Mouse (Mus musculus) gastrocnemius, postnatal 25 days (tissue): ENCODE results near the gene Dus1l. TPM values are rescaled to one million over a fixed set of nuclear protein-coding genes. Genes with fewer than 3 reads are reported as not detected.
"Not testable (repeated sequence)": the region's sequence is repeated elsewhere in the genome, so short reads cannot be mapped to it uniquely, and the experiment has no call there.

Source experiments
- DNase-seq: peaks from one replicate; pipeline ENCODE4 v3.0.0; 2022
- long read RNA-seq, 2 experiments: library from polyadenylated mRNA; stranded (forward); transcript quantifications; one replicate each; pipeline ENCODE4 v2.0.0; 2021
- total RNA-seq, 2 experiments: library from RNA; stranded (reverse); gene quantifications; 1 replicate in 1 of 2; 2 replicates in 1 of 2; pipeline ENCODE4 v1.2.3; 2021

Gene Dus1l
- total RNA-seq = 10 to 100 TPM; 32.6 to 36.2 TPM
- long read RNA-seq, experiment 1, partial matches to known transcripts = 2 of 64 reads
- long read RNA-seq, experiment 1, other reads (novel, unspliced or antisense) = 61 of 64 reads
- long read RNA-seq, experiment 2, partial matches to known transcripts = 3 of 77 reads
- long read RNA-seq, experiment 2, other reads (novel, unspliced or antisense) = 73 of 77 reads

- DNase-seq = peak; percentile 95
Measured at GRCm38 (mm10) chr11:120795756-120796613, at the start of gene Dus1l. TSS of gene Dus1l (minus strand) at chr11:120796403.

DNA sequence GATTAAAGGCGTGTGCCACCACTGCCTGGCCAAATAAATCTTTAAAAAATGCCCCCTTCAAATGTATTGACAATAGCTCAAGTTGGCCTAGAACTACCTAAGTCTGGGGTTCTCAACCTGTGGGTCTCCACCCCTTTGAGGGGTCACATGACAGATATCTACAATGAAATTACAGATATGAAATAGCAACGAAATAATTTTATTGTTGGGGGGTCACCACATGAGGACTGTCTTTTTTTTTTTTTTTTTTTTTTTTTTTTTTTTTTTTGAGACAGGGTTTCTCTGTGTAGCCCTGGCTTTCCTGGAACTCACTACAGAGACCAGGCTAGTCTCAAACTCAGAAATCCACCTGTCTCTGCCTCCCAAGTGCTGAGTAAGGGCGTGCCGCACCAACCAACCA lies 48.1 kb upstream of the Dus1l start:
- DNase-seq = no peak

GRCm38 (mm10) chr11:120833555-120834280 lies 37.5 kb upstream of the Dus1l start:
- DNase-seq = no peak

DNA sequence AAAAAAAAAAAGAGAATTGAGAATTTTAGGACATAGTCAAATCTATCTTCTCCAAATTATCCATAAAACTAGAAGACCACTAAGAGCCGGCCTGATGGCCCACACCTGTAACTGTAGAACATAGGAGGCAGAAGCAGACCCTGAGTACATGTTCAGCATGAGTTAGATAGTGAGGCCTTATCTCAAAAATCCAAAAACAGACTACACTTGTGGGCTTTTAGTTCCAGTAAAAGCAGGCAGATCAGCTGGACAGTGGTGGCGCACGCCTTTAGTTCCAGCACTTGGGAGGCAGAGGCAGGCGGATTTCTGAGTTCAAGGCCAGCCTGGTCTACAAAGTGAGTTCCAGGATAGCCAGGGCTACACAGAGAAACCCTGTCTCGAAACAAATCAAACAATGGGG lies 36.8 kb upstream of the Dus1l start:
- DNase-seq = not testable (repeated sequence)

DNA sequence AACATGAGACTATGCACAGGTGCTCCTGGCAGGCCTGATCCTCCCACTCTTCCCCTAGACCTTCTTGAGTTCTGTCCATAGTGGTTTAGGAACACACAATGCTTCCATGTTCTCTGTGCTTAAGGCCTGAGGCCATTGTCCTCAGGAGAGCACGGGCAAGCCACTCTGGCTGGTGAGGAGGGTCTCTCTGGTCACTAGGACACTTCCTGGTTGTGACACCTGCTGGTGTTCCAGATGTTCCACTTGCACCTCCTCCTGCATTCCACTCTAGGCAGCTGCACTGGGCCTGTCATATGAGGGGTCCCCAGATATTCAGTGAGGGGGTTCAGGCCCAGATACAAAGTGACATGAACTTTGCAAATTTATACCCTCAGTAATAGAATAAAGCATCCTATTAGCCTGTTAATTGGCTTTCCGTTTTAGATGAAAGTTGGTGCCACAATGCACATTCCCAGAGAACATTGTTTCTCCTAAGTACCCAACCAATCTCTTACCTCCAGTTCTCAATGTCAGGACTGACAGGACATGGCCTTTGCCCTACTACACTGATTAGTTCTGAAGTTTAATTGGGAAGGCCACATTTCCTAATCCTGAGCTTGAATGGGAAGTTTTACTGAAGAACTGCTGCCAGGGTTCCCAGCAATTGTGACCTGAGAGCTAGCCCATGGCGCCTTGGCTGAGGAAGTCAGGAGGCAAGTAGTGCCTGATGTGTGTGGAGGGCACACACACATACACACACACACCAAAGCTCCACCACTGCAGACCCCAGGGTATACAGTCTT lies 35.6 kb upstream of the Dus1l start:
- no peak for DNase-seq

GRCm38 (mm10) chr11:120830686-120831085 lies 34.5 kb upstream of the Dus1l start:
- no peak for DNase-seq

DNA sequence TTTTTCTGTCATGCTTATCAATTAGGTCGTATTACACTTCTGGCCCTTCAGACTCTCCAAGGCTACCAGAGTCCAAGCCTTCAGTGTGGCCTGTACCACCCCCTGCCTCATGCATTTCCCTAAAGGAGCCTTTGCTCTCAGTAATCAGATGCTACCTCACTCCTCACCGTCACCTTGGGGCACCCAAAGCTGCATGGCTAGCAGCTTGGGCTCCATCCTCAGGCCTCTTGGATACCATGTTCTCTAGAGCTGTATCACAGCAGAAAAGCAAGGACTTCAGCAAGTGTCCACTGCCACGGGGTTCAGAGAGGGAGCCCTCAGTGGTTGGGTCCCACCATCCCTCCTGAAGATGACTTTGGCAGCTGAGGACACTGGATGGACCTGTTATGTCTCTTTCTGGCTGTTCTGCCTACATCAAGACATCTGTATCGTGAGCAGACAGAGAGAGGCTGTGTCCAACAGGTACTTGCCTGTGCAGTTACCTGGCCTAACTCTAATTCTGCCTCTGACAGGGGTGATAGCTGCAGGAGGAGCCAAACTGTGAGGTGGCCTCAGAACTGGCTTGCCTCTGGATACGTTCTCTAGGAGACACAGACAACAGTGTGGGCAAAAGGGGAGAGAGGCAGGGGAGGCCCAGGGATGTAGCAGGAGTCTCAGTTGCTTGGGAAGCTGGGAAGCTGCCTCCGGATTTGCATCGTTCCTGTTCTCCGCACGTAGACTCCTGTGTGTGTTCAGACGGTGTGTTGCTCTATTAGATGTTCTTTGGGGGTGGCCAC lies 33.7 kb upstream of the Dus1l start:
- no peak for DNase-seq

- DNase-seq = no peak
Measured at GRCm38 (mm10) chr11:120828416-120828815, 32.2 kb upstream of the Dus1l start.

DNA sequence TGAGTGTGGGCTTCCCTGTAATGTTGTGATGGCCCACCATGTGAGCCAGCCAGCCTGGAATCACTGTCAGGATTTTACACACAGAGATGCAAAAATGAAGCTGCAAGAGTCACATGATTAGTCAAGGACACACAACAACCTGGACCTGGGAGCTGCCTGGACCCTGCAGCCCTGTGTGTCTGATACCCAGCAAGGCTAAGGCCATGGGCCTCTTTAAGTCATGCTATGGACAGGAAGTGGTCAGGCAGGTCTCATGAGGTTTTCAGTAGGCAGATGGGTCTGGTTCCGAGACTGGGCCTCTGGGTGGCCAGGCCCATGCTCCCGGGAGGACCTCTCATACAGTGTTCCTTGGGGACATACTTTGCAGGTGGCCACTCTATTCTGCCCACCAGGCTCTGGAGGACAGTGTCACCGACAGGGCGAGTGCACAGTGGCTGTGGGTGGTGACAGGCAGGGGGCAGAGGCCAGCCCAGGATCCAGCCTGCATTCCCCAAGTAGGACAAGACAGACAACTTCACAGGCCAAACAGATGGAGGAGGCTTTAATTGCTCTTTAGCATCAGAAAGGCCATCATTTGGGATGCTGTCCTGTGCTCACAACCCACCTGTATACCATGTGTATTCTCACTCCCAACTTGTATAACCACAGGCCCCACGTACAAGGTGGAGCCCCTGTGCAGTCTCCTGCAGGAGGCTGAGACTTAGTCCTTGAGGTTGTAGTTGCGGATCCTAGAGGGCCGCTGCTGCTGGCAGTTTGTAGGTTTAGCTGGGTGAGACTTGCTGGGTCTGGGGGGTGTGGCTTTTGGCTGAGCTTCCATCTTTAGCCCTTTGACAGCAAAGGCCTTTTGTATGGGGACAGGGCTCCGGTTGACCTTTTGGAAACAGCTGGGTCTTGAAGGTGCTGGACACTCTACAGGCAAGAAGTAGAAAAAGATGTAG lies 30.1 kb upstream of the Dus1l start:
- no peak for DNase-seq

GRCm38 (mm10) chr11:120825289-120825863 lies 29.2 kb upstream of the Dus1l start:
- DNase-seq = no peak

DNA sequence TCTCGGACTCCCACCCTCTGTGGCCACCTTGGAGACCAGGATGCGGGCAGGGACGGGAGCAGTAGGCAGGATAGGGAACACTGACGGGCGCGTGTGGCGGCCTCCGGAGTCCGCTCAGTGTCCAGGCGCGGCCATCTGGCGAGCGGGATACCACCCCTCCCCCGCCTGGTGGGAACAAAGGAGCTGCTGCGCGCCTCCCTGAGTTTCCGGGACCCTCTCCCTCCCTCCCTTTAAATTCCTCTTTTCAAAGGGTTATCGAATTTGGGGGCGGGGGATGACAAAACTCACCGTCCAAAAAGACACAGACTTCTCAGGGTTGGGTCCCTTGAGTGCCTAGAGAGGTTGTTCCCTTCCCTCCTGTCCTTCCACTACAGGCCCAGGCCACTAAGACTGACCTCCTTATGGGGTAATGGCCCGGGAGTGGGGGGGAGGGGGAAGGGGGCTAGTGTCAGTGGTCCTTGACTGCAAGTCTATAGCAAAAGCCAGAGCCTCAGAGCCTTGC lies 28.6 kb upstream of the Dus1l start:
- DNase-seq = no peak

- DNase-seq = peak; percentile 96
Measured at GRCm38 (mm10) chr11:120823956-120824786, 28.0 kb upstream of the Dus1l start, which contains the start of gene Fasn. TSS of gene Fasn (minus strand) at chr11:120824547.

GRCm38 (mm10) chr11:120823551-120823947 lies 27.3 kb upstream of the Dus1l start:
- DNase-seq = no peak

- DNase-seq = no peak
Measured at GRCm38 (mm10) chr11:120822831-120823550, 26.8 kb upstream of the Dus1l start.

GRCm38 (mm10) chr11:120822321-120822720 lies 26.1 kb upstream of the Dus1l start:
- DNase-seq = no peak

DNA sequence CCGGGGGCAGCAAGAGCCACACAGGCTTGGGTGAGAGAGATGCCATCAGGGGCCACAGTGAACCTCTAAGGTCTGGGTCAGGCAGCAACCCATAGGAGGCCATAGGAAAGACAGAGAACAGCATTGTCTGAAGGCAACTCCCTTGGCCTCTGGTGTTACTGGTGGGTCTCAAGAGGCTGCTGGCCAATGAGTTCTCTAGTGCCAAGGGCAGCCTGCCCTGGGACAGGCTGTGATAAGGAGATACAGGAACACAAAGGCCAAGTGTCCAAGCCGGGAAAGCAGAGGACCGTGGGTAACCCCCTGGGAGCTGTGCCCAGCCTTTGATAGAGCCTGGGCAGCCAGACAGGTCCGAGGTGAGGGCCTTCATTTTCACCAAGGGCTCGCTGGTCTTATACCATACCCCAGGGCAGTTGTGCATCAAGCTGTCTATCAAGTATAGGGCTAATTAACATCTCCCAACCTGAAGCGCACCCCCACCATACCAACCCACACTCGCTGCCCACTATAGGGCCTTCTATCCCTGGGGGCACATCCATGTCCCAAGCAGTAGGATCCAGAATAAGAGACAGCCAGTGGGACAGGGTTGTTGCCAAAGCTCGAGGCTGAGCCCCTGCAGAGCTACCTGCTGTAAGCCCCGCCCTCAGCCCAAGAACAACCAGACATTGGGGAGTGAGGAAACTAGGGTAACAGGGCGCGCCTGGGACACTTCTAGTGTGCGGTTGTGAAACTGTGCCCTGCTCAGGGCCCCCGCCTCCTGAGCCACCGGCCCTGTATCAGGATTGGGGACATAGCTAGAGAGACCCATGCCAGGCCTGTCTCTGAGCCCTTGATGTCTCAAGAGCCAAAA lies 25.1 kb upstream of the Dus1l start:
- DNase-seq = no peak

DNA sequence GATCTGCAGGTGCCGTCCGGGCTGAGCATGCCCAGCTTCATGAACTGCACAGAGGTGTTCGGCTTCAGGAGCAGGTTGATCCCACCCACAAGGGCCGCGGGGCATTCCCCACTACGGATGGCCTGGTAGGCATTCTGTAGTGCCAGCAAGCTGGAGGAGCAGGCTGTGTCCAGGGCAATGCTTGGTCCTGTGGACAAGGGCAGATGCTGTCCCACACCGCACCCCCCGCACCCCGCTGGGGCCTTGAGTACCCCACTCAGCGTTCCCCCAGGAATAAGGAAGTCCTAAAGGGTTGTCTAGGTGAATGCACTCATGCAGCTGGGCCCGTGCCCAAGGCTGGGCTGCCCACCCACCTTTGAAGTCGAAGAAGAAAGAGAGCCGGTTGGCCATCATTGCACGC lies 24.3 kb upstream of the Dus1l start:
- no peak for DNase-seq
